Mouse (Mus musculus) MEL (cell line): ENCODE data around the gene Rgmb. TPM values are rescaled to one million over a fixed set of nuclear protein-coding genes. Genes with fewer than 3 reads are reported as not detected.

Experiments
- DNase-seq: peaks from one replicate; pipeline ENCODE4 v3.0.0; 2011; ENCODE audit warnings: low read depth, low spot score
- H3K27ac ChIP-seq: 2 replicates; pipeline ENCODE4 v1.5.1; 2012; ENCODE audit warnings: low read depth, mild to moderate bottlenecking, control low read depth, low read length, moderate library complexity; ENCODE audit not compliant: control insufficient read depth
- H3K27me3 ChIP-seq, 2 experiments: fragments of 150-350 bp in 1 of 2; sonication (generic) in 1 of 2; 2 replicates each; pipeline ENCODE4 v1.6.1; 2012; ENCODE audit warnings: low read length in 2 of 2, mild to moderate bottlenecking in 2 of 2, improper control_type of control experiment in 1 of 2, moderate library complexity in 1 of 2; ENCODE audit not compliant: insufficient read depth in 2 of 2, control insufficient read depth in 1 of 2
- H3K36me3 ChIP-seq, 2 experiments: 2 replicates each; pipeline ENCODE4 v1.6.1; 2012 to 2014; ENCODE audit warnings: low read length in 2 of 2, improper control_type of control experiment in 1 of 2, inconsistent platforms in 1 of 2, mild to moderate bottlenecking in 1 of 2; ENCODE audit not compliant: insufficient read depth in 2 of 2, control insufficient read depth in 1 of 2
- H3K4me1 ChIP-seq, 2 experiments: fragments of 150-350 bp in 1 of 2; sonication (generic) in 1 of 2; 2 replicates each; pipeline ENCODE4 v1.6.1; 2012; ENCODE audit warnings: low read length in 2 of 2, improper control_type of control experiment in 1 of 2, mild to moderate bottlenecking in 1 of 2; ENCODE audit not compliant: insufficient read depth in 2 of 2, control insufficient read depth in 1 of 2
- H3K4me3 ChIP-seq, 2 experiments: fragments of 150-350 bp in 1 of 2; sonication (generic) in 1 of 2; 2 replicates each; pipeline ENCODE4 v1.5.1; 2012; ENCODE audit warnings: low read depth in 2 of 2, low read length in 2 of 2, mild to moderate bottlenecking in 2 of 2, moderate library complexity in 2 of 2, control low read depth in 1 of 2, improper control_type of control experiment in 1 of 2; ENCODE audit not compliant: control insufficient read depth in 1 of 2, insufficient read depth in 1 of 2
- H3K79me2 ChIP-seq: 2 replicates; pipeline ENCODE4 v1.6.1; 2012; ENCODE audit warnings: mild to moderate bottlenecking, low read length, moderate library complexity; ENCODE audit not compliant: control insufficient read depth, poor library complexity, insufficient read depth
- H3K9ac ChIP-seq: 2 replicates; pipeline ENCODE4 v1.6.1; 2012; ENCODE audit warnings: low read depth, mild to moderate bottlenecking, control low read depth, low read length, moderate library complexity; ENCODE audit not compliant: control insufficient read depth, poor library complexity, severe bottlenecking
- H3K9me3 ChIP-seq: fragments of 150-350 bp; sonication (generic); replicated peaks from 2 replicates; pipeline ENCODE4 v1.6.1; 2012; ENCODE audit warnings: mild to moderate bottlenecking, low read length, improper control_type of control experiment, moderate library complexity; ENCODE audit not compliant: insufficient read depth
- CHD1 ChIP-seq: IDR thresholded peaks from 2 replicates; pipeline ENCODE4 v1.6.1; 2012; ENCODE audit warnings: low read depth, mild to moderate bottlenecking, inconsistent platforms, low read length, improper control_type of control experiment
- CHD2 ChIP-seq: IDR thresholded peaks from 2 replicates; pipeline ENCODE4 v1.6.1; 2011; ENCODE audit warnings: low read length, improper control_type of control experiment
- CTCF ChIP-seq, 3 experiments: IDR thresholded peaks in 2 of 3; conservative IDR thresholded peaks in 1 of 3; 2 replicates each; pipeline ENCODE4 v1.5.1; 2011 to 2012; ENCODE audit warnings: low read length in 3 of 3, low read depth in 2 of 3, mild to moderate bottlenecking in 2 of 3, improper control_type of control experiment in 1 of 3, inconsistent platforms in 1 of 3, mixed read lengths in 1 of 3, moderate library complexity in 1 of 3; ENCODE audit not compliant: control insufficient read depth in 1 of 3, insufficient read depth in 1 of 3, poor library complexity in 1 of 3, severe bottlenecking in 1 of 3
- EP300 ChIP-seq, 2 experiments: IDR thresholded peaks; 2 replicates each; pipeline ENCODE4 v1.6.1; 2011; ENCODE audit warnings: improper control_type of control experiment in 2 of 2, low read length in 2 of 2, low read depth in 1 of 2, mild to moderate bottlenecking in 1 of 2
- ETS1 ChIP-seq: IDR thresholded peaks from 2 replicates; pipeline ENCODE4 v1.6.1; 2012; ENCODE audit warnings: low read depth, mild to moderate bottlenecking, inconsistent platforms, low read length, improper control_type of control experiment, moderate library complexity
- GABPA ChIP-seq: IDR thresholded peaks from 2 replicates; pipeline ENCODE4 v1.6.1; 2012; ENCODE audit warnings: low read depth, mild to moderate bottlenecking, inconsistent platforms, low read length, improper control_type of control experiment, moderate library complexity
- GATA1 ChIP-seq: IDR thresholded peaks from 2 replicates; pipeline ENCODE4 v1.6.1; 2011; ENCODE audit warnings: low read depth, low read length, improper control_type of control experiment
- JUND ChIP-seq: IDR thresholded peaks from 2 replicates; pipeline ENCODE4 v1.6.1; 2011; ENCODE audit warnings: low read depth, mild to moderate bottlenecking, improper control_type of control experiment, low read length
- MAX ChIP-seq: IDR thresholded peaks from 2 replicates; pipeline ENCODE4 v1.6.1; 2011; ENCODE audit warnings: low read length, improper control_type of control experiment
- MEF2A ChIP-seq: IDR thresholded peaks from 2 replicates; pipeline ENCODE4 v1.6.1; 2014; ENCODE audit warnings: low read depth, mild to moderate bottlenecking, inconsistent platforms, low read length, improper control_type of control experiment; ENCODE audit not compliant: poor library complexity, insufficient replicate concordance, severe bottlenecking; ENCODE audit errors: extremely low read depth
- MYB ChIP-seq: IDR thresholded peaks from 2 replicates; pipeline ENCODE4 v1.6.1; 2011; ENCODE audit warnings: mild to moderate bottlenecking, low read depth, low read length, improper control_type of control experiment
- MYC ChIP-seq: IDR thresholded peaks from 2 replicates; pipeline ENCODE4 v1.6.1; 2011; ENCODE audit warnings: low read depth, mild to moderate bottlenecking, low read length, improper control_type of control experiment, moderate library complexity
- NELFE ChIP-seq: IDR thresholded peaks from 2 replicates; pipeline ENCODE4 v1.6.1; 2011; ENCODE audit warnings: low read depth, low read length, improper control_type of control experiment
- POLR2A ChIP-seq, 2 experiments: IDR thresholded peaks; 2 replicates each; pipeline ENCODE4 v1.6.1; 2011 to 2012; ENCODE audit warnings: low read length in 2 of 2, mild to moderate bottlenecking in 2 of 2, control low read depth in 1 of 2, improper control_type of control experiment in 1 of 2, low read depth in 1 of 2, moderate library complexity in 1 of 2; ENCODE audit not compliant: control insufficient read depth in 1 of 2, insufficient read depth in 1 of 2, poor library complexity in 1 of 2
- POLR2AphosphoS5 ChIP-seq: IDR thresholded peaks from 2 replicates; pipeline ENCODE4 v1.6.1; 2012; ENCODE audit warnings: low read depth, borderline replicate concordance, mild to moderate bottlenecking, inconsistent platforms, low read length, moderate library complexity, mixed read lengths
- RAD21 ChIP-seq: IDR thresholded peaks from 2 replicates; pipeline ENCODE4 v1.6.1; 2011; ENCODE audit warnings: mild to moderate bottlenecking, low read depth, low read length, improper control_type of control experiment
- UBTF ChIP-seq: IDR thresholded peaks from 2 replicates; pipeline ENCODE4 v1.6.1; 2012; ENCODE audit warnings: low read depth, mild to moderate bottlenecking, inconsistent platforms, low read length, improper control_type of control experiment, moderate library complexity, borderline replicate concordance; ENCODE audit not compliant: insufficient read depth
- ZC3H11A ChIP-seq: IDR thresholded peaks from 2 replicates; pipeline ENCODE4 v1.6.1; 2012; ENCODE audit warnings: low read depth, mild to moderate bottlenecking, inconsistent platforms, low read length, improper control_type of control experiment
- ZMIZ1 ChIP-seq: IDR thresholded peaks from 2 replicates; pipeline ENCODE4 v1.6.1; 2012; ENCODE audit warnings: low read depth, mild to moderate bottlenecking, inconsistent platforms, low read length, improper control_type of control experiment, moderate library complexity
- ZNF384 ChIP-seq: IDR thresholded peaks from 2 replicates; pipeline ENCODE4 v1.6.1; 2012; ENCODE audit warnings: low read depth, mild to moderate bottlenecking, inconsistent platforms, low read length, improper control_type of control experiment
- polyA plus RNA-seq, 2 experiments: library from polyadenylated mRNA; stranded (reverse) in 1 of 2; unstranded in 1 of 2; fragments of >175 nt in 1 of 2; fragments of >200 nt in 1 of 2; gene quantifications; 2 replicates each; pipeline versions ENCODE4 v1.2.1 to v1.2.4; 2012; ENCODE audit warnings: low replicate concordance in 2 of 2, low read depth in 1 of 2; ENCODE audit not compliant: insufficient read length in 2 of 2, insufficient read depth in 1 of 2, missing spikeins in 1 of 2
- total RNA-seq: library from RNA; depleted of rRNA; stranded (reverse); fragments of 300-350 nt; gene quantifications from 2 replicates; pipeline ENCODE4 v1.2.3, GENCODE M21; 2012

Rgmb gene
- total and polyA plus RNA-seq, 3 experiments = not detected

GRCm38 (mm10) chr17:15821706-15822105, 9.1 kb downstream of the Rgmb start:
- H3K4me1 ChIP-seq = no peaks in the 10 kb centered on the region
- no peaks in the 10 kb centered on the region for H3K79me2 ChIP-seq
- no peaks in the 10 kb centered on the region for H3K36me3 ChIP-seq
- H3K4me3 ChIP-seq = no peak overlapping the region
- no peak for DNase-seq
- H3K27me3 ChIP-seq = no peaks in the 10 kb centered on the region
- no peak overlapping the region for H3K27ac ChIP-seq
- TF ChIP-seq ZC3H11A = no peak
- TF ChIP-seq JUND = no peak
- no peak for TF ChIP-seq MYC
- no peak for TF ChIP-seq MYB
- no peak for TF ChIP-seq ETS1
- TF ChIP-seq EP300 (IDR thresholded peaks at IDR 0.05; ENCODE audit: low read depth in 1 of 2, low read length in 2 of 2) = no peak
- TF ChIP-seq NELFE = no peak
- TF ChIP-seq CHD1 = no peak
- no peaks in the 10 kb centered on the region for H3K9me3 ChIP-seq
- no peak overlapping the region for H3K9ac ChIP-seq

DNA sequence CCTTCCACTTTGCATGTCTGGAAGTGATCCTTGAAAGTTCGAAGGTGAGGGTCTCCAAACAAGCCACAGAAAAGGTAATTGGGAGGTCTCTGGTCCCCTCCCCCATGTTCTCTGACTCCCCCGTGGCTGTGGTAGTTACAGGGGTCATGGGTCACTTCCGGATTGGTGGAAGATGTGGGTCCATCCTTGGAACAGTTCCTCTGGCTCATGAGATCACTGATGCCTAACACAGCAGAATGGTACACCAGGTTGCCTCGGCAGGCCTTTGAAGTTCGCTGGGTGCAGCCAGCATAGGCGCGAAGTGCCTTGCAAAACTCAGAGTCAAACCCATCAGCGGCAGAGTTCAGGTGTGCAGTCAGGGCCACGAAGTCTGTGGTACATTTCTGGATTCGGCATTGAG, 10.1 kb downstream of the Rgmb start:
- DNase-seq = no peak
- Histone ChIP-seq H3K79me2 (no peaks in the 10 kb centered on the region), H3K36me3 (no peaks in the 10 kb centered on the region), H3K27me3 (no peaks in the 10 kb centered on the region), H3K4me1 (no peaks in the 10 kb centered on the region; a peak in 1 of 4 replicates), H3K9me3 (no peaks in the 10 kb centered on the region), H3K27ac (no peak overlapping the region), H3K9ac (no peak overlapping the region), H3K4me3 (no peak overlapping the region)
- TF ChIP-seq GATA1 = no peak
- TF ChIP-seq CHD2 = no peak
- TF ChIP-seq POLR2A (IDR thresholded peaks at IDR 0.05; ENCODE audit: control insufficient read depth in 1 of 2, insufficient read depth in 1 of 2, low read depth in 1 of 2, low read length in 2 of 2, poor library complexity in 1 of 2) = no peak
- no peak for TF ChIP-seq JUND
- no peak for TF ChIP-seq MYB
- no peak for TF ChIP-seq ZMIZ1
- no peak for TF ChIP-seq CHD1
- no peak for TF ChIP-seq GABPA
- no peak for TF ChIP-seq POLR2AphosphoS5
- TF ChIP-seq UBTF = no peak
- TF ChIP-seq RAD21 = no peak
- TF ChIP-seq CTCF (IDR thresholded peaks at IDR 0.05 in 2 of 3, conservative IDR thresholded peaks at IDR 0.05 in 1 of 3; ENCODE audit: control insufficient read depth in 1 of 3, insufficient read depth in 1 of 3, low read depth in 2 of 3, low read length in 3 of 3, poor library complexity in 1 of 3, severe bottlenecking in 1 of 3) = no peak
- no peak for TF ChIP-seq ZC3H11A
- TF ChIP-seq MAX = no peak
- TF ChIP-seq MEF2A = no peak
- TF ChIP-seq ZNF384 = no peak
